Comparison of ENCODE assay signal across 25 mouse cellular contexts in the genomic region with DNA sequence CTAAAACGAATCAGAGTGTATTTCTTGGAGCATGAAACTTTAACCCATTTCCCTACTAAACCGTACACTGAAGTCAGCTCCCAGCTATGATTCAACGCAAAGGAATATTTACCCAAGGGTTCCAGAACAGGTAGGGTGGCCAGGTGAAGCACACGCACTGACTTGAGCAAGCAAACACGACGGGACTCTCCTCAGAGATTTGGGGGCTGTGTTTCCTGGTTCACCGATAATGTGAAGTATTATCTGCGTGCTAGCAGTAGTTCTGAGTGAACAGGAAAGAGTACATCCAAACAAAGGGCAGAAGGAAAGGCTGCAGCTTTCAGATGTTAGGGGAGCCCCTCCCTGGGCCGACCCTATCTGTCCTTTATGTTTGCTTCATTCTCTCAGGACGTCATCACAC. TPM values are rescaled to one million over a fixed set of nuclear protein-coding genes. Genes with fewer than 3 reads are reported as not detected.
DNase-seq lines count a peak whose midpoint lies in the region; ATAC-seq and TF ChIP-seq lines count a peak whose summit lies in the region.
"Had no signal": no experiment of that assay in that cellular context is flagged by ENCODE, and none has a peak within 500 bp of the region (broad histone marks: within the 10 kb centered on the region; RNA-seq: fewer than 3 reads in every experiment).

No protein-coding gene starts in this region.

- no peak overlapping the region for H3K4me2 ChIP-seq in lung, postnatal 0 days (replicated peaks; ENCODE audit: low read depth, low read length)
- no peak overlapping the region for H3K4me2 ChIP-seq in stomach, embryonic 16.5 days (ENCODE audit: low read depth, low read length)
- H3K4me2 ChIP-seq: forebrain, embryonic 13.5 days; heart, embryonic 13.5 days; hindbrain, embryonic 12.5 days had no signal

- no peak for ATAC-seq in lung, postnatal 0 days
- ATAC-seq in common myeloid progenitor, adult 5-6 weeks (replicated peaks; ENCODE audit: low read depth, poor library complexity, severe bottlenecking), result 0 out of 2 replicates have a peak, but pooled peaks have one; percentile 9
- ATAC-seq in megakaryocyte progenitor cell, adult 5-6 weeks (replicated peaks; ENCODE audit: poor library complexity), result peak; percentile 26; the same call in 1 of the 2 replicates
- peak; percentile 39; the same call in 1 of the 2 replicates for ATAC-seq in stomach, embryonic 16.5 days (ENCODE audit: insufficient read depth, low FRiP score)
- ATAC-seq: forebrain, embryonic 13.5 days; forebrain, postnatal 0 days; hindbrain, embryonic 16.5 days had no signal

- TF ChIP-seq EP300 in lung, postnatal 0 days (IDR thresholded peaks at IDR 0.05), result no peak

- no peaks in the 10 kb centered on the region for H3K27me3 ChIP-seq in lung, postnatal 0 days (replicated peaks; ENCODE audit: insufficient read depth, low read length)
- H3K27me3 ChIP-seq in stomach, embryonic 16.5 days (ENCODE audit: control insufficient read depth, insufficient read depth, low read length), result no peaks in the 10 kb centered on the region
- H3K27me3 ChIP-seq: forebrain, embryonic 13.5 days; heart, embryonic 13.5 days; hindbrain, embryonic 12.5 days had no signal

- no peak overlapping the region for H3K27ac ChIP-seq in lung, postnatal 0 days (ENCODE audit: low read length)
- peak overlapping the region; percentile 85 for H3K27ac ChIP-seq in stomach, embryonic 16.5 days (ENCODE audit: low read length)
- H3K27ac ChIP-seq: forebrain, embryonic 13.5 days; heart, embryonic 13.5 days; hindbrain, embryonic 12.5 days had no signal

- peak; percentile 24 for DNase-seq in lung, postnatal 0 days (ENCODE audit: low spot score)
- DNase-seq in lung, adult 18-20 months, result no peak
- DNase-seq in gastrocnemius, adult 8-10 months (ENCODE audit: low spot score in 2 of 2), result no peak
- DNase-seq in layer of hippocampus, postnatal 25 days (ENCODE audit: extremely low spot score in 1 of 2, low spot score in 1 of 2), result no peak
- DNase-seq: adrenal gland, postnatal 10 days; cerebellum, adult 11 months; cerebellum, adult 9-10 months; cerebellum, postnatal 25 days; forebrain, postnatal 0 days; gastrocnemius, postnatal 25 days; heart, postnatal 4 days had no signal

- H3K36me3 ChIP-seq in lung, postnatal 0 days (ENCODE audit: insufficient read depth, low read length), result no peaks in the 10 kb centered on the region
- no peaks in the 10 kb centered on the region for H3K36me3 ChIP-seq in stomach, embryonic 16.5 days (ENCODE audit: control insufficient read depth, insufficient read depth, low read length)
- H3K36me3 ChIP-seq: heart, embryonic 13.5 days; hindbrain, embryonic 12.5 days had no signal

- TF ChIP-seq CTCF in lung, postnatal 0 days (IDR thresholded peaks at IDR 0.05), result no peak

- H3K9ac ChIP-seq in lung, postnatal 0 days (replicated peaks; ENCODE audit: low read depth), result no peak overlapping the region
- no peak overlapping the region for H3K9ac ChIP-seq in stomach, embryonic 16.5 days (ENCODE audit: low read length)
- H3K9ac ChIP-seq: forebrain, embryonic 13.5 days; forebrain, postnatal 0 days; heart, embryonic 13.5 days; hindbrain, embryonic 12.5 days had no signal

- no peaks in the 10 kb centered on the region for H3K9me3 ChIP-seq in lung, postnatal 0 days (ENCODE audit: low read length)
- H3K9me3 ChIP-seq in stomach, embryonic 16.5 days (replicated peaks; ENCODE audit: control insufficient read depth, low read length), result no peaks in the 10 kb centered on the region
- H3K9me3 ChIP-seq: forebrain, embryonic 13.5 days; heart, embryonic 13.5 days; hindbrain, embryonic 12.5 days had no signal

- H3K4me1 ChIP-seq in lung, postnatal 0 days (ENCODE audit: insufficient read depth, low read depth, low read length), result no peaks in the 10 kb centered on the region
- H3K4me1 ChIP-seq in stomach, embryonic 16.5 days (ENCODE audit: control insufficient read depth, insufficient read depth, low read length), result peaks cover 7% of the 10 kb centered on the region; the same call in 1 of the 2 replicates
- H3K4me1 ChIP-seq: hindbrain, embryonic 12.5 days had no signal

- H3K4me3 ChIP-seq in lung, postnatal 0 days (ENCODE audit: low read depth, low read length), result no peak overlapping the region
- H3K4me3 ChIP-seq in stomach, embryonic 16.5 days (replicated peaks; ENCODE audit: low read length), result no peak overlapping the region
- H3K4me3 ChIP-seq: forebrain, embryonic 13.5 days; heart, embryonic 13.5 days; hindbrain, embryonic 12.5 days had no signal

- 26% methylated on average over 10 of the region's 10 CpGs for WGBS in lung, postnatal 0 days
- 40% methylated on average over 10 of the region's 10 CpGs for WGBS in stomach, embryonic 16.5 days

RNA-seq across cellular contexts. Expression of gene Mcu, which starts 4.9 kb away (rescaled TPM):
- polyA plus RNA-seq in lung, postnatal 0 days (2015; fragmentation: Nextera tagmentation; extraction: Ambion mirVana), result 33.5 and 34.5 TPM in 2 replicates
- total RNA-seq in common myeloid progenitor, adult 5-6 weeks (2017), result 16.5 and 25.4 TPM in 2 replicates
- total RNA-seq in megakaryocyte progenitor cell, adult 5-6 weeks (2015), result 39.5 and 43.0 TPM in 2 replicates
- 57.3 and 60.1 TPM in 2 replicates for total RNA-seq in megakaryocyte progenitor cell, adult 5-6 weeks (2017)
- polyA plus RNA-seq in stomach, embryonic 16.5 days (2015; fragmentation: Nextera tagmentation; extraction: Ambion mirVana), result 60.0 and 64.9 TPM in 2 replicates
- total RNA-seq in gastrocnemius, adult 8-10 months (2022), result 10 to 100 TPM; 37.1 to 42.2 (median 41.1) TPM
- 10 to 100 TPM; 47.4 to 54.5 TPM for total RNA-seq in layer of hippocampus, postnatal 25 days (2021)

RNA-seq across cellular contexts. Expression of gene Gm10322, which starts 5.5 kb away (rescaled TPM):
- polyA plus RNA-seq in lung, postnatal 0 days (2015; fragmentation: Nextera tagmentation; extraction: Ambion mirVana), result not detected in 2 replicates
- total RNA-seq in common myeloid progenitor, adult 5-6 weeks (2017), result not detected in 2 replicates
- not detected in 2 replicates for total RNA-seq in megakaryocyte progenitor cell, adult 5-6 weeks (2015)
- total RNA-seq in megakaryocyte progenitor cell, adult 5-6 weeks (2017), result not detected in 2 replicates
- polyA plus RNA-seq in stomach, embryonic 16.5 days (2015; fragmentation: Nextera tagmentation; extraction: Ambion mirVana), result not detected in 2 replicates
- not detected for total RNA-seq in gastrocnemius, adult 8-10 months (2022)
- not detected for total RNA-seq in layer of hippocampus, postnatal 25 days (2021)
- total RNA-seq: adrenal gland, postnatal 10 days; adrenal gland, postnatal 4 days; ES-E14; forebrain, postnatal 0 days; gastrocnemius, adult 18-20 months; gastrocnemius, postnatal 25 days; granulocyte monocyte progenitor cell, adult 5-6 weeks; heart, postnatal 4 days had no signal
- polyA plus RNA-seq: brain, embryonic 14.5 days; embryonic facial prominence, embryonic 14.5 days; forebrain, embryonic 13.5 days; forebrain, postnatal 0 days; heart, embryonic 13.5 days; heart, postnatal 0 days; hindbrain, embryonic 12.5 days; hindbrain, embryonic 16.5 days had no signal
